Mouse (Mus musculus): Measurements from ENCODE around the gene F830045P16Rik. TPM values are rescaled to one million over a fixed set of nuclear protein-coding genes. Genes with fewer than 3 reads are reported as not detected.
A peak's percentile ranks its signal among the peaks of the same experiment; 100 is the strongest.
"Not testable (repeated sequence)": the region's sequence is repeated elsewhere in the genome, so short reads cannot be mapped to it uniquely, and the experiment has no call there.

F830045P16Rik gene
- total RNA-seq, 2 experiments from 2014 or later, result 0.24 to 0.30 TPM

GRCm38 (mm10) chr2:129514923-129515920 lies 21.2 kb downstream of the F830045P16Rik start:
- no peak for DNase-seq (ENCODE audit: extremely low spot score in 1 of 2, low spot score in 2 of 2)
- intact Hi-C loops (cut with DNase I), result no loop called here

DNA sequence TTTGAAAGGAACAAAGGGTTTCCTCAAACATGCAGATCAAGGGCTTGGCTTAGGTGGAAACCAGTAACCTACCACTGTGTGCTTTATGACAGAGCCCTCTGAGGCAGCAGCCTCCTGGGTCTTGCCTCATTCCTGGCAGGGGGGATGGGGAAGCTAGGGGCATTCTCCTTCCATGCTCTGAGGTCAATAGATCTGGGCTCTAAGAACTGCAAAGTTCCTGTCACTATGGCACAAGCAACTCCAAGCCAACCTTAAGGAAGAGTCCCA lies 22.1 kb downstream of the F830045P16Rik start:
- intact Hi-C loops (cut with DNase I), result no loop called here
- DNase-seq (ENCODE audit: extremely low spot score in 1 of 2, low spot score in 2 of 2), result no peak

- intact Hi-C loops (cut with DNase I), result no loop called here
- no peak for DNase-seq (ENCODE audit: extremely low spot score in 1 of 2, low spot score in 2 of 2)
Observed at GRCm38 (mm10) chr2:129513546-129514400, 22.6 kb downstream of the F830045P16Rik start.

GRCm38 (mm10) chr2:129512147-129512546 lies 24.3 kb downstream of the F830045P16Rik start:
- intact Hi-C loops (cut with DNase I); DNase-seq (ENCODE audit: extremely low spot score in 1 of 2, low spot score in 2 of 2): not testable (repeated sequence)

GRCm38 (mm10) chr2:129502641-129503040 lies 33.8 kb downstream of the F830045P16Rik start:
- intact Hi-C loops (cut with DNase I), result loop anchor here (2.0 kb wide), 1 partner anchor 90 kb away; the partner anchor contains the start of gene Sirpa
- peak; percentile 52 to 71 for DNase-seq (ENCODE audit: extremely low spot score in 1 of 2, low spot score in 2 of 2)

DNA sequence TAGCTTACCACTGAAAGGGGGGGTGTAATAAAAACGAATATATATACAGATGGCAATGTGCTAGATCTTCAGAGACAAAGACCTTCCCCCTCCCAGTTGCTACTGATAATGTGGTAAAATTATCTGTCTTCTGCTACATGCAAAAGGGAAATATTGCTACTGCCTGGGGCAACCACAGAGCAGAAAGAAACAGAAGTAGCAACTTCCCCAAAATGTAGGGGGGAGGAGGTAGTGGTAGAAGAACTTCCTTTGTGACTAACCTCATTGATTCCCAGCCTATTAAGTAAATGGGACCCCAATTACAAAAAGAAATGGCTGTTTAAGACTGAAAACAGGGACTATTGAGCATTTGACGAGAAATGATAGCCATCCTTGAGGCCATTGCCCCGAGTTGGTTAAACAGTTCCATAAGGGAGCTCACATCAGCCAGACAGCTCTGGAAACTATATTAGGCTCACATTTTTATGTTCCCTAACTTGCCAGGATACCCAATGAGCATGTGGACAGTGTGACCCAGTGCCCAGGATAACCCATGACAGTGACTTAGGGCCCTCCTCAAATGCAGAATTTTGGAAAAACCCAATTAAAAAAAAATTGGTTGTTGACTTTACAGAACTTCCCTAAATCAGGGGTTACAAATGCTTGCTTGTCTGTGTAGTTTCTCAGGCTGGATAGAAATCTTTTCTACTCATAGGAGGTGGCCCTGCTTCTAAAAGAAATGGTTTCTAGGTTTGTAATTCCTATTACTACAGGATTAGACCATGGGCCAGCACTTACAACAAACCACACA lies 46.7 kb downstream of the F830045P16Rik start:
- DNase-seq (ENCODE audit: extremely low spot score in 1 of 2, low spot score in 2 of 2), result no peak
- intact Hi-C loops (cut with DNase I), result no loop called here

DNA sequence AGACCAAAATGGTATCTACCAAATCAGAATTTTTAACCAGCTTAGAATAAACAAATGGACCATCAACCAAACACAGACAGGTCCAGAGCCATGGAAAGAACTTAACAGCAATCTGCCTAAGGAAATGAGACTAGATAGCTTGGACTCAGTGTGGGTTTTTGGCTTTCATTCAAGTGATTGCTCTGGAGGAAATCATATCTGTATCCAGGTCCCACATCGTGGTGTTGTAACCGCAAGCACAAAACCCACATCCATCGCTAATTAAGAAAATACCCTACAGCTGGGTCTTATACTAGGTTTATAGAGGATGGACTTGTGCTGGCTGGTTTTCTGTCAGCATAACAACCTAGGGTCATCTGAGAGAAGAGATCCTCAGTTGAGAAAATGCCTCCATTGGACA lies 53.3 kb downstream of the F830045P16Rik start:
- intact Hi-C loops (cut with DNase I), result no loop called here
- DNase-seq (ENCODE audit: extremely low spot score in 1 of 2, low spot score in 2 of 2), result no peak

- intact Hi-C loops (cut with DNase I), result no loop called here
- peak in 1 of 2 experiments; percentile 61 for DNase-seq (ENCODE audit: extremely low spot score in 1 of 2, low spot score in 2 of 2)
Observed at GRCm38 (mm10) chr2:129471905-129472304, 64.5 kb downstream of the F830045P16Rik start.

- no peak for DNase-seq (ENCODE audit: extremely low spot score in 1 of 2, low spot score in 2 of 2)
- intact Hi-C loops (cut with DNase I), result no loop called here
Observed at GRCm38 (mm10) chr2:129470839-129471238, 65.6 kb downstream of the F830045P16Rik start.

- DNase-seq (ENCODE audit: extremely low spot score in 1 of 2, low spot score in 2 of 2); intact Hi-C loops (cut with DNase I): not testable (repeated sequence)
Observed at GRCm38 (mm10) chr2:129438772-129439171, 97.6 kb downstream of the F830045P16Rik start.

GRCm38 (mm10) chr2:129435154-129435553 lies 101.2 kb downstream of the F830045P16Rik start:
- intact Hi-C loops (cut with DNase I), result no loop called here
- peak in 1 of 2 experiments; percentile 40 for DNase-seq (ENCODE audit: extremely low spot score in 1 of 2, low spot score in 2 of 2)

DNA sequence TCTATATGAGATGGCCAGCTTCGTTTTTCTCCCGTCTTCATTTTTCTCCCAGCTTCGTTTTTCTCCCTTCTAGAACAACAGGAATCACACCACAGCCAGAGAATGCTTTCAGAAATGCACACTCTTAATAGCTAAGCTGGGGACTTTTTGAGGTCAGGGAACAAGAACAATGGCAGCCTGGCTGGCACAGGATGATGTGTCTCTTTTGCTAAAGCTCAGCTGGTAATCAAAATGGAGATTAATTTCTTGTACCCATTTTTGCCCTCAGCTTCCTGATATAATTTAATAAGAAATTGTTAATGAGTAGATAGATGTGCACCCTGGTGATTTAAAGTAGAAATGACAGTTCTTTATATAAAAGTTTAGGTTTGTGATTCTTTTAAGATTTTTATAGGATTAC lies 112.7 kb downstream of the F830045P16Rik start:
- DNase-seq (ENCODE audit: extremely low spot score in 1 of 2, low spot score in 2 of 2), result no peak
- intact Hi-C loops (cut with DNase I), result no loop called here

- no peak for DNase-seq (ENCODE audit: extremely low spot score in 1 of 2, low spot score in 2 of 2)
- intact Hi-C loops (cut with DNase I), result no loop called here
Observed at GRCm38 (mm10) chr2:129420897-129421561, 115.4 kb downstream of the F830045P16Rik start.

DNA sequence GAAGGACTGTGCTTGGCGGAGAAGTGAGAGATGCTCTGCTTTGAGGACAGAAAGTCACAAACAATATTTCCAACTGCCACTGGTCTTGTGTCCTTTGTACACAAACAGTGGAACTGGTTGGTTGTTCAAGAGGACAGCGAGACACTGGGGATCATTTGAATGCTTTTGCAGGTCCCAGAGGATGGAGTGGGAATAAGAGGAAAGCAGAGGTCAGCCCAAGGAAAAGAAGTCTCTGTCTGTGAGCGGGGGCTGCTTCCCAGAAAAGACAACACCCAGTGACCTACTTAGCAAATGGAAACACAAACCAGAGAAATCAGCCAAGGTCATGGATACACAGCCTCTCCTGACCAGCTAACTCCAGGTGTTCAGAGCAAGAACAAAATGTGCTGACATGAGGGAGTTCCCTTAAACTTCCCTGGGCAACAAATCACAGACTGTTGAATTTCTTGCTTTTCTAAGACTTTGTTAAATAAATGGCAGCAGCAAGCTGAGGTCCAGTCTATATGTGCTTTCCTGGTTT lies 117.0 kb downstream of the F830045P16Rik start:
- intact Hi-C loops (cut with DNase I), result no loop called here
- no peak for DNase-seq (ENCODE audit: extremely low spot score in 1 of 2, low spot score in 2 of 2)

- intact Hi-C loops (cut with DNase I), result no loop called here
- peak in 1 of 2 experiments; percentile 37 for DNase-seq (ENCODE audit: extremely low spot score in 1 of 2, low spot score in 2 of 2)
Observed at GRCm38 (mm10) chr2:129414593-129414992, 121.8 kb downstream of the F830045P16Rik start.

DNA sequence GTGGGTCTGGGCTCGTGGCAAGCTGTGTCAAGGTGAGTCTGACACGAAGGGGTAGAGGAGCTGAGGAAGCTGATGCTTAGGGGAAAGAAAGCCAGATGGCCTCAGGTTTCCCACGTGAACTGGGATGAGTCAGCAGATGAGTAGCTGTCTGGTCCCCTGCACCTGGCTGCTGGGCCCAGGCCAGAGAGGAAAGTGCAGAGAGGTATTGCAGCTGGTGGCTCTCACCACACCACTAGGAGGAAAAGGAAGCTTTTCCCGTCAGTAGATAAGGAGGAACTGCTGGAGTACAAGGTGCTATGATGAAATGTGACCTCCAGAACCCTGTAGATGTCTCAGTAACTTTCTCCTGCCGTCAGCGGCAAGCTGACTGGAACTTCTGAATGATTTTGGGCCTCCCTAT lies 122.9 kb downstream of the F830045P16Rik start:
- intact Hi-C loops (cut with DNase I), result no loop called here
- no peak for DNase-seq (ENCODE audit: extremely low spot score in 1 of 2, low spot score in 2 of 2)

DNA sequence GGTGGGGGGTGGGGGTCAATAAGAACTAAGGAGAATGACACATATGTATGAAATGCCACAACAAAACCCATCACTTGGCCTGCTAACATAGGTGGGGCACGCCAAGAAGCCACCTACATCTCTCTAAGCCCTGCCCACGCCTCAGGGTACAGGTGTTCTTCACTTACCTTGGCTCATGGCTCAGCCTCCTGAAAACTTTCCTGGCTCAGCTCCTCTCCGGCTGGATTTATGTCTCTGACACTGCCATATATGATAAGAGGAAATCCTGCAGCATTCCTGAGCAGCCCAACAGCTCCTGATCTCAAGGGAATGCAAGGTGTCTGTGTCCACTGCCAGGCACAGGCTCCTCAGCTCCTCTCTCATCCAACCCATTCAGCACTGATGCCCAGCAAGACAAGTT lies 124.8 kb downstream of the F830045P16Rik start:
- DNase-seq (ENCODE audit: extremely low spot score in 1 of 2, low spot score in 2 of 2), result no peak
- intact Hi-C loops (cut with DNase I), result no loop called here

GRCm38 (mm10) chr2:129410344-129410743 lies 126.1 kb downstream of the F830045P16Rik start:
- no peak for DNase-seq (ENCODE audit: extremely low spot score in 1 of 2, low spot score in 2 of 2)

More at GRCm38 (mm10) chr2:129410344-129410743, 126.1 kb downstream of the F830045P16Rik start:
- intact Hi-C loops (cut with DNase I), result no loop called here

All from left cerebral cortex, postnatal 10 days (tissue).